Mouse (Mus musculus): ENCODE results near the gene Grcc10. TPM values are rescaled to one million over a fixed set of nuclear protein-coding genes. Genes with fewer than 3 reads are reported as not detected.
A peak's percentile ranks its signal among the peaks of the same experiment; 100 is the strongest.

Grcc10 gene
- polyA plus RNA-seq, 1 experiment from 2014 or later, result 848 TPM

DNA sequence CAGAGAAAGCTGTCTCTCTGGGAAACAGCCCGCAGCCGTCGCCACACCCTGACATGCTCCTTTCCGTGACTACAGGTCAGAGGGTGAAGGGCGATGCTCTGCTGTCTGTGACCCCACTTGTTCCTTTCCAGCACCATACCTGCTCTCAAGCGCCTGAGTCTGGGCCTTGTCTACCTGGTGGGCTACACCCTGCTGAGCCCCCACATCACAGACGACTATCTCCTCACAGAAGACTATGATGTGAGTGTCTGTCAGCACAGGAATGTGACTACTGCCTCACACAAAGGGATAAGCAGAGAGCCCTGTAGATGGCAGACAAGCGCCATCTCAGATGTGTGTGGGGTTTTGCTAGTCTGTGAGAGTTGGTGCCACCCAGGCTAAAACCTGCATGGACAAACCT lies 39.8 kb downstream of the Grcc10 start:
- H3K36me3 ChIP-seq (ENCODE audit: control insufficient read depth, insufficient read depth, low read length), result peaks cover 65% of the 10 kb centered on the region
- ATAC-seq, result 0 out of 2 replicates have a peak, but pooled peaks have one; percentile 25

GRCm38 (mm10) chr6:124699962-124700610 lies 41.1 kb downstream of the Grcc10 start:
- Histone ChIP-seq H3K4me3 (ENCODE audit: low read depth, low read length) (no peak overlapping the region), H3K27me3 (replicated peaks; ENCODE audit: control insufficient read depth, insufficient read depth, low read length) (no peaks in the 10 kb centered on the region), H3K4me1 (ENCODE audit: control insufficient read depth, insufficient read depth, low read length) (no peaks in the 10 kb centered on the region), H3K9ac (ENCODE audit: low read length) (no peak overlapping the region), H3K27ac (ENCODE audit: low read depth, low read length) (no peak overlapping the region), H3K36me3 (ENCODE audit: control insufficient read depth, insufficient read depth, low read length) (peaks cover 53% of the 10 kb centered on the region), H3K4me2 (ENCODE audit: low read length) (no peak overlapping the region), H3K9me3 (replicated peaks; ENCODE audit: control insufficient read depth, low read length) (no peaks in the 10 kb centered on the region)
- DNase-seq (ENCODE audit: low spot score), result no peak
- ATAC-seq, result no peak
- WGBS, result 85% methylated on average over 11 of the region's 11 CpGs

More for the DNA sequence above, 39.8 kb downstream of the Grcc10 start:
- H3K4me2 ChIP-seq (ENCODE audit: low read length), result no peak overlapping the region
- H3K4me3 ChIP-seq (ENCODE audit: low read depth, low read length), result no peak overlapping the region
- no peak overlapping the region for H3K9ac ChIP-seq (ENCODE audit: low read length)
- H3K27me3 ChIP-seq (replicated peaks; ENCODE audit: control insufficient read depth, insufficient read depth, low read length), result no peaks in the 10 kb centered on the region
- no peak overlapping the region for H3K27ac ChIP-seq (ENCODE audit: low read depth, low read length)
- no peaks in the 10 kb centered on the region for H3K9me3 ChIP-seq (replicated peaks; ENCODE audit: control insufficient read depth, low read length)
- peak; percentile 21 for DNase-seq (ENCODE audit: low spot score)
- no peaks in the 10 kb centered on the region for H3K4me1 ChIP-seq (ENCODE audit: control insufficient read depth, insufficient read depth, low read length)
- WGBS, result 81% methylated on average over 8 of the region's 8 CpGs

GRCm38 (mm10) chr6:124699366-124699765 lies 41.8 kb downstream of the Grcc10 start:
- DNase-seq (ENCODE audit: low spot score) (no peak), ATAC-seq (no peak)
- no peaks in the 10 kb centered on the region for H3K27me3 ChIP-seq (replicated peaks; ENCODE audit: control insufficient read depth, insufficient read depth, low read length)
- H3K36me3 ChIP-seq (ENCODE audit: control insufficient read depth, insufficient read depth, low read length), result peaks cover 46% of the 10 kb centered on the region
- WGBS, result 84% methylated on average over 4 of the region's 4 CpGs
- no peak overlapping the region for H3K4me2 ChIP-seq (ENCODE audit: low read length)
- H3K27ac ChIP-seq (ENCODE audit: low read depth, low read length), result no peak overlapping the region
- 0 out of 2 replicates have a peak, but pooled peaks cover 2% of the 10 kb centered on the region for H3K4me1 ChIP-seq (ENCODE audit: control insufficient read depth, insufficient read depth, low read length)
- no peaks in the 10 kb centered on the region for H3K9me3 ChIP-seq (replicated peaks; ENCODE audit: control insufficient read depth, low read length)
- H3K9ac ChIP-seq (ENCODE audit: low read length), result no peak overlapping the region
- no peak overlapping the region for H3K4me3 ChIP-seq (ENCODE audit: low read depth, low read length)

DNA sequence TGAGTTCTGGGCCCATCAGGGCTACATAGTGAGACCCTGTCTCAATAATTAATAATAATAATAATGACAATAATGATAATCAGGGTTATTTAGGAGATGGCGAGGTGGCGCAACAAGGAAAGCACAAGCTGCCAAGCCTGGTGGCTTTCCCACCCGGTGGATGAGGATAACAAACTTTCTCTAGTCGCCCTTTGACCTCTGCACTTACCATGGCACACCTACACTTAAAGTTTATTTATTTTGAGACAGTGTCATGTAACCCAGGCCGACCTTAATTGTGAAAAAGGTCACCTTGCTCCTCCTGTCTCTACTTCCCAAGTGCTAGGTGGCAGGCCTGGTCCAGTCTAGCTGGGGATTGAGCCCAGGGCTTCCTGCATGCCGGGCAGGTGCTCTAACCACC lies 42.4 kb downstream of the Grcc10 start:
- ATAC-seq (no peak), DNase-seq (ENCODE audit: low spot score) (no peak)
- 90% methylated on average over 6 of the region's 6 CpGs for WGBS
- H3K27me3 ChIP-seq (replicated peaks; ENCODE audit: control insufficient read depth, insufficient read depth, low read length), result no peaks in the 10 kb centered on the region
- no peak overlapping the region for H3K9ac ChIP-seq (ENCODE audit: low read length)
- no peaks in the 10 kb centered on the region for H3K9me3 ChIP-seq (replicated peaks; ENCODE audit: control insufficient read depth, low read length)
- 0 out of 2 replicates have a peak, but pooled peaks cover 7% of the 10 kb centered on the region for H3K4me1 ChIP-seq (ENCODE audit: control insufficient read depth, insufficient read depth, low read length)
- no peak overlapping the region for H3K4me3 ChIP-seq (ENCODE audit: low read depth, low read length)
- peaks cover 40% of the 10 kb centered on the region for H3K36me3 ChIP-seq (ENCODE audit: control insufficient read depth, insufficient read depth, low read length)
- no peak overlapping the region for H3K27ac ChIP-seq (ENCODE audit: low read depth, low read length)
- H3K4me2 ChIP-seq (ENCODE audit: low read length), result no peak overlapping the region

- H3K4me2 ChIP-seq (ENCODE audit: low read length), result no peak overlapping the region
- H3K36me3 ChIP-seq (ENCODE audit: control insufficient read depth, insufficient read depth, low read length), result peaks cover 19% of the 10 kb centered on the region; the same call in 1 of the 2 replicates
- H3K4me1 ChIP-seq (ENCODE audit: control insufficient read depth, insufficient read depth, low read length), result 0 out of 2 replicates have a peak, but pooled peaks cover 7% of the 10 kb centered on the region
- H3K27me3 ChIP-seq (replicated peaks; ENCODE audit: control insufficient read depth, insufficient read depth, low read length), result no peaks in the 10 kb centered on the region
- H3K27ac ChIP-seq (ENCODE audit: low read depth, low read length), result no peak overlapping the region
- no peak for DNase-seq (ENCODE audit: low spot score)
- H3K9ac ChIP-seq (ENCODE audit: low read length), result no peak overlapping the region
- H3K9me3 ChIP-seq (replicated peaks; ENCODE audit: control insufficient read depth, low read length), result no peaks in the 10 kb centered on the region
- no peak overlapping the region for H3K4me3 ChIP-seq (ENCODE audit: low read depth, low read length)
- ATAC-seq, result no peak
- 93% methylated on average over 7 of the region's 7 CpGs for WGBS
Observed at GRCm38 (mm10) chr6:124696441-124697150, 44.6 kb downstream of the Grcc10 start.

GRCm38 (mm10) chr6:124694166-124694955 lies 46.8 kb downstream of the Grcc10 start:
- H3K9me3 ChIP-seq (replicated peaks; ENCODE audit: control insufficient read depth, low read length), result no peaks in the 10 kb centered on the region
- H3K4me1 ChIP-seq (ENCODE audit: control insufficient read depth, insufficient read depth, low read length), result 0 out of 2 replicates have a peak, but pooled peaks cover 7% of the 10 kb centered on the region
- H3K4me3 ChIP-seq (ENCODE audit: low read depth, low read length), result no peak overlapping the region
- no peak overlapping the region for H3K9ac ChIP-seq (ENCODE audit: low read length)
- DNase-seq (ENCODE audit: low spot score), result peak; percentile 74
- H3K27ac ChIP-seq (ENCODE audit: low read depth, low read length), result peak overlapping the region; percentile 21
- no peaks in the 10 kb centered on the region for H3K27me3 ChIP-seq (replicated peaks; ENCODE audit: control insufficient read depth, insufficient read depth, low read length)
- 74% methylated on average over 15 of the region's 15 CpGs for WGBS
- H3K36me3 ChIP-seq (ENCODE audit: control insufficient read depth, insufficient read depth, low read length), result peaks cover 4% of the 10 kb centered on the region; the same call in 1 of the 2 replicates
- ATAC-seq, result peak; percentile 70
- H3K4me2 ChIP-seq (ENCODE audit: low read length), result no peak overlapping the region

- H3K4me3 ChIP-seq (ENCODE audit: low read depth, low read length), result no peak overlapping the region
- DNase-seq (ENCODE audit: low spot score) (no peak), ATAC-seq (no peak)
- no peaks in the 10 kb centered on the region for H3K36me3 ChIP-seq (ENCODE audit: control insufficient read depth, insufficient read depth, low read length)
- no peak overlapping the region for H3K4me2 ChIP-seq (ENCODE audit: low read length)
- WGBS, result 83% methylated on average over 15 of the region's 15 CpGs
- no peaks in the 10 kb centered on the region for H3K27me3 ChIP-seq (replicated peaks; ENCODE audit: control insufficient read depth, insufficient read depth, low read length)
- H3K9ac ChIP-seq (ENCODE audit: low read length), result no peak overlapping the region
- H3K9me3 ChIP-seq (replicated peaks; ENCODE audit: control insufficient read depth, low read length), result no peaks in the 10 kb centered on the region
- 0 out of 2 replicates have a peak overlapping the region, but pooled peaks have one; percentile 17 for H3K27ac ChIP-seq (ENCODE audit: low read depth, low read length)
- H3K4me1 ChIP-seq (ENCODE audit: control insufficient read depth, insufficient read depth, low read length), result 0 out of 2 replicates have a peak, but pooled peaks cover 7% of the 10 kb centered on the region
Observed at GRCm38 (mm10) chr6:124693243-124693981, 47.8 kb downstream of the Grcc10 start.

GRCm38 (mm10) chr6:124690517-124690916 lies 50.7 kb downstream of the Grcc10 start:
- H3K9ac ChIP-seq (ENCODE audit: low read length), result no peak overlapping the region
- no peak overlapping the region for H3K27ac ChIP-seq (ENCODE audit: low read depth, low read length)
- 96% methylated on average over 3 of the region's 3 CpGs for WGBS
- H3K4me1 ChIP-seq (ENCODE audit: control insufficient read depth, insufficient read depth, low read length), result 0 out of 2 replicates have a peak, but pooled peaks cover 7% of the 10 kb centered on the region
- H3K27me3 ChIP-seq (replicated peaks; ENCODE audit: control insufficient read depth, insufficient read depth, low read length), result no peaks in the 10 kb centered on the region
- H3K4me2 ChIP-seq (ENCODE audit: low read length), result no peak overlapping the region
- H3K9me3 ChIP-seq (replicated peaks; ENCODE audit: control insufficient read depth, low read length), result no peaks in the 10 kb centered on the region
- no peak overlapping the region for H3K4me3 ChIP-seq (ENCODE audit: low read depth, low read length)
- no peak for ATAC-seq
- H3K36me3 ChIP-seq (ENCODE audit: control insufficient read depth, insufficient read depth, low read length), result no peaks in the 10 kb centered on the region
- DNase-seq (ENCODE audit: low spot score), result no peak
